In the genomic region with DNA sequence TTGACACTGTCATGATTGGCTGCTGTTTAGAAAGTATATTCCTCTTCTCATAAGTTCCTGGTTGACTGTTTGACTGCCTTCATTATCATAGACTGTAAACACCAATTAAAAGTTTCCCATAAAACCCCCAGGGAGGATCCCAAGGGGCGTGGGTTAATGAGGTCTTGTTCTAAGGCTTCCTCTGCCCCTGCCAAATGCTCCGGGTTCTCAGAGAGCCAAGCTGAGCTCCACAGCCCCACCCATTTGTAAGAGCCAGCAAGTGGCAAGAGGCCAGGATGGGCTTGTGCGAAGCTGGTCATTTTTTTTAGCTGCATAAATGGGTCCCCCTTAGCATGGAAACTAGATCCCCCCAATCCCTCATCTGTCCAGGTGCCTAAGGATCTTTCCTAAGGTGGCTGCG, we compare ENCODE assay signal across 18 mouse cellular contexts. TPM values are rescaled to one million over a fixed set of nuclear protein-coding genes. Genes with fewer than 3 reads are reported as not detected.
DNase-seq lines count a peak whose midpoint lies in the region; TF ChIP-seq lines count a peak whose summit lies in the region.
"Had no signal": no experiment of that assay in that cellular context is flagged by ENCODE, and none has a peak within 500 bp of the region (broad histone marks: within the 10 kb centered on the region; RNA-seq: fewer than 3 reads in every experiment).

No protein-coding gene starts in this region.

- 28% methylated on average over 4 of the region's 4 CpGs for WGBS in lung, adult 2 months

- TF ChIP-seq CTCF in lung, adult 2 months (IDR thresholded peaks at IDR 0.05; ENCODE audit: insufficient read depth, low read length): no peak

- TF ChIP-seq POLR2A in lung, adult 2 months (IDR thresholded peaks at IDR 0.05; ENCODE audit: borderline replicate concordance, extremely low read depth, low read depth, low read length): no peak

- DNase-seq in lung, adult 18-20 months: peak; percentile 8 to 12
- DNase-seq in lung, adult 2 months: no peak
- DNase-seq in gastrocnemius, postnatal 10 days: peak; percentile 31
- DNase-seq in heart, postnatal 14 days: peak; percentile 43 to 46
- DNase-seq in skeletal muscle tissue, adult 2 months (ENCODE audit: low read depth, low spot score): peak; percentile 38
- no peak for DNase-seq in thymus, postnatal 0 days (ENCODE audit: low spot score)
- DNase-seq in right cerebral cortex, postnatal 4 days: no peak
- DNase-seq: cerebellum, postnatal 36 days; right cerebral cortex, adult 18-20 months had no signal

- intact Hi-C loops in heart, postnatal 14 days (cut with DNase I): no loop called here

- H3K4me1 ChIP-seq in lung, adult 2 months (ENCODE audit: control insufficient read depth, insufficient read depth, low read length): no peaks in the 10 kb centered on the region
- H3K4me1 ChIP-seq: limb, embryonic 15.5 days; midbrain, embryonic 15.5 days; neural tube, embryonic 13.5 days had no signal

- H3K4me3 ChIP-seq in lung, adult 2 months (replicated peaks; ENCODE audit: extremely low read depth, low read depth, low read length): no peak overlapping the region
- H3K4me3 ChIP-seq: limb, embryonic 15.5 days; midbrain, embryonic 15.5 days; neural tube, embryonic 13.5 days had no signal

RNA-seq across cellular contexts. Expression of a gene that starts 27.3 kb away (rescaled TPM):
- polyA plus RNA-seq in lung, adult 2 months (2012; rRNA removed): 0.12 TPM in 1 of 2 replicates, not detected in the other
- not detected for total RNA-seq in gastrocnemius, postnatal 10 days (2021)
- not detected for total RNA-seq in heart, postnatal 14 days (2021)
- polyA plus RNA-seq in thymus, postnatal 0 days (2015; fragmentation: Nextera tagmentation; extraction: Ambion mirVana): 0.08 and 0.09 TPM in 2 replicates
- total RNA-seq: CH12.LX; left cerebral cortex, adult 8-10 months had no signal
- polyA plus RNA-seq: hindbrain, embryonic 11.5 days; intestine, postnatal 0 days; lung, embryonic 16.5 days; midbrain, embryonic 15.5 days; neural tube, embryonic 13.5 days; Patski had no signal

RNA-seq across cellular contexts. Expression of a gene that starts 47.9 kb away (rescaled TPM):
- polyA plus RNA-seq in lung, adult 2 months (2012; rRNA removed): 13.9 and 16.4 TPM in 2 replicates
- total RNA-seq in gastrocnemius, postnatal 10 days (2021): 1 to 10 TPM; 7.1 to 7.5 TPM
- 1 to 10 TPM; 6.9 to 7.0 TPM for total RNA-seq in heart, postnatal 14 days (2021)
- polyA plus RNA-seq in thymus, postnatal 0 days (2015; fragmentation: Nextera tagmentation; extraction: Ambion mirVana): 12.1 and 12.5 TPM in 2 replicates

RNA-seq across cellular contexts. Expression of a gene that starts 47.9 kb away (rescaled TPM):
- 11.6 and 14.7 TPM in 2 replicates for polyA plus RNA-seq in lung, adult 2 months (2012; rRNA removed)
- total RNA-seq in gastrocnemius, postnatal 10 days (2021): 1 to 10 TPM; 4.7 to 6.6 TPM
- 1 to 10 TPM; 3.8 to 4.8 TPM for total RNA-seq in heart, postnatal 14 days (2021)
- 65.3 and 67.3 TPM in 2 replicates for polyA plus RNA-seq in thymus, postnatal 0 days (2015; fragmentation: Nextera tagmentation; extraction: Ambion mirVana)

RNA-seq across cellular contexts. Expression of a gene that starts 59.6 kb away (rescaled TPM):
- 17.0 and 24.1 TPM in 2 replicates for polyA plus RNA-seq in lung, adult 2 months (2012; rRNA removed)
- total RNA-seq in gastrocnemius, postnatal 10 days (2021): 1 to 10 TPM; 3.5 to 5.3 TPM
- 1 to 10 TPM; 3.9 to 4.7 TPM for total RNA-seq in heart, postnatal 14 days (2021)
- 12.8 and 14.1 TPM in 2 replicates for polyA plus RNA-seq in thymus, postnatal 0 days (2015; fragmentation: Nextera tagmentation; extraction: Ambion mirVana)

Comparison
In these comparisons a context has a peak if more than half of its experiments do, and no peak if none do; other contexts are left out.
1. DNase-seq: peak in lung, adult 18-20 months (2 of 2), gastrocnemius, postnatal 10 days (single experiment), heart, postnatal 14 days (2 of 2) and skeletal muscle tissue, adult 2 months (single experiment); none in lung, adult 2 months (single experiment), thymus, postnatal 0 days (single experiment) and right cerebral cortex, postnatal 4 days (single experiment).